Mouse (Mus musculus) forebrain, embryonic 11.5 days (tissue): ENCODE measurements at regions not wholly inside any gene's neighbourhood (a gene's known extent, or its start where the extent isn't known, plus 50 kb on each side); places are given as distances from the start of the nearest gene placed in this dataset.

Source experiments
- ATAC-seq: fragments of 200-750 bp; cut with Nextera tagmentation; replicated peaks from 2 replicates; pipeline ENCODE4 v1.8.0; 2017; ENCODE audit warnings: moderate TSS enrichment; ENCODE audit not compliant: low FRiP score
- DNase-seq: peaks from one replicate; pipeline ENCODE4 v3.0.0-alpha.2; 2017; ENCODE audit warnings: low spot score
- H3K27ac ChIP-seq: fragments of 300-500 bp; sonication (generic); 2 replicates; pipeline ENCODE4 v1.5.1; 2014; ENCODE audit warnings: low read depth, low read length
- H3K27me3 ChIP-seq: fragments of 300-500 bp; sonication (generic); 2 replicates; pipeline ENCODE4 v1.6.1; 2014; ENCODE audit warnings: mild to moderate bottlenecking, low read length, mixed read lengths; ENCODE audit not compliant: control insufficient read depth, insufficient read depth
- H3K36me3 ChIP-seq: fragments of 300-500 bp; sonication (generic); 2 replicates; pipeline ENCODE4 v1.6.1; 2014; ENCODE audit warnings: mild to moderate bottlenecking, low read length, moderate library complexity, mixed read lengths; ENCODE audit not compliant: control insufficient read depth, insufficient read depth
- H3K4me1 ChIP-seq: fragments of 300-500 bp; sonication (generic); replicated peaks from 2 replicates; pipeline ENCODE4 v1.6.1; 2014; ENCODE audit warnings: low read length, mixed read lengths; ENCODE audit not compliant: control insufficient read depth, insufficient read depth
- H3K4me2 ChIP-seq: fragments of 300-500 bp; sonication (generic); 2 replicates; pipeline ENCODE4 v1.6.1; 2014; ENCODE audit warnings: low read depth, mild to moderate bottlenecking, low read length, moderate library complexity, mixed read lengths; ENCODE audit not compliant: severe bottlenecking
- H3K4me3 ChIP-seq: fragments of 300-500 bp; sonication (generic); 2 replicates; pipeline ENCODE4 v1.5.1; 2014; ENCODE audit warnings: low read depth, low read length
- H3K9ac ChIP-seq: fragments of 300-500 bp; sonication (generic); 2 replicates; pipeline ENCODE4 v1.6.1; 2014; ENCODE audit warnings: low read length
- H3K9me3 ChIP-seq: fragments of 300-500 bp; sonication (generic); 2 replicates; pipeline ENCODE4 v1.6.1; 2016; ENCODE audit warnings: low read length, mixed read lengths; ENCODE audit not compliant: control insufficient read depth
- WGBS: fragments of 180-500 bp; shearing (Covaris S2); extraction: QIAGEN DNeasy Blood & Tissue Kit; methylation state at CpG from one replicate; pipeline ENCODE4 v1.1.7; 2014; 5-methylcytosine and 5-hydroxymethylcytosine counted together

GRCm38 (mm10) chr14:106924026-106924425 lies 818.0 kb downstream of the Trim52 start:
- no peaks in the 10 kb centered on the region for H3K9me3 ChIP-seq
- 79% methylated on average over 1 of the region's 1 CpGs for WGBS
- H3K36me3 ChIP-seq: no peaks in the 10 kb centered on the region
- no peak overlapping the region for H3K27ac ChIP-seq
- ATAC-seq: no peak
- DNase-seq: no peak
- no peaks in the 10 kb centered on the region for H3K27me3 ChIP-seq
- H3K9ac ChIP-seq: no peak overlapping the region
- H3K4me3 ChIP-seq: no peak overlapping the region
- H3K4me1 ChIP-seq: no peaks in the 10 kb centered on the region
- no peak overlapping the region for H3K4me2 ChIP-seq

GRCm38 (mm10) chr14:106924443-106924842 lies 818.4 kb downstream of the Trim52 start:
- H3K27me3 ChIP-seq: no peaks in the 10 kb centered on the region
- no peaks in the 10 kb centered on the region for H3K36me3 ChIP-seq
- H3K27ac ChIP-seq: no peak overlapping the region
- WGBS: 87% methylated on average over 3 of the region's 3 CpGs
- H3K4me3 ChIP-seq: no peak overlapping the region
- ATAC-seq (no peak), DNase-seq (no peak)
- H3K9ac ChIP-seq: no peak overlapping the region
- no peak overlapping the region for H3K4me2 ChIP-seq
- no peaks in the 10 kb centered on the region for H3K4me1 ChIP-seq
- no peaks in the 10 kb centered on the region for H3K9me3 ChIP-seq

- 82% methylated on average over 1 of the region's 1 CpGs for WGBS
- no peak overlapping the region for H3K4me2 ChIP-seq
- ATAC-seq (no peak), DNase-seq (no peak)
- no peak overlapping the region for H3K9ac ChIP-seq
- no peaks in the 10 kb centered on the region for H3K4me1 ChIP-seq
- no peak overlapping the region for H3K4me3 ChIP-seq
- no peak overlapping the region for H3K27ac ChIP-seq
- no peaks in the 10 kb centered on the region for H3K27me3 ChIP-seq
- no peaks in the 10 kb centered on the region for H3K36me3 ChIP-seq
- H3K9me3 ChIP-seq: no peaks in the 10 kb centered on the region
Observed at GRCm38 (mm10) chr14:106945261-106945660, 839.3 kb downstream of the Trim52 start.

- H3K4me1 ChIP-seq: no peaks in the 10 kb centered on the region; the same call in 1 of the 2 replicates
- 83% methylated on average over 1 of the region's 1 CpGs for WGBS
- no peak overlapping the region for H3K4me2 ChIP-seq
- no peaks in the 10 kb centered on the region for H3K27me3 ChIP-seq
- ATAC-seq (no peak), DNase-seq (no peak)
- no peak overlapping the region for H3K9ac ChIP-seq
- H3K27ac ChIP-seq: no peak overlapping the region
- no peaks in the 10 kb centered on the region for H3K9me3 ChIP-seq
- H3K36me3 ChIP-seq: no peaks in the 10 kb centered on the region
- no peak overlapping the region for H3K4me3 ChIP-seq
Observed at GRCm38 (mm10) chr14:106977958-106978357, 872.0 kb downstream of the Trim52 start.

GRCm38 (mm10) chr14:106980752-106981151 lies 874.8 kb downstream of the Trim52 start:
- Histone ChIP-seq H3K4me2 (no peak overlapping the region), H3K27me3 (no peaks in the 10 kb centered on the region), H3K9ac (no peak overlapping the region), H3K4me3 (no peak overlapping the region), H3K36me3 (no peaks in the 10 kb centered on the region), H3K27ac (no peak overlapping the region), H3K4me1 (no peaks in the 10 kb centered on the region; the same call in 1 of the 2 replicates), H3K9me3 (no peaks in the 10 kb centered on the region)
- WGBS: 2% methylated on average over 4 of the region's 4 CpGs
- ATAC-seq: peak; percentile 77
- DNase-seq: peak; percentile 57

- Histone ChIP-seq H3K4me3 (no peak overlapping the region), H3K9me3 (no peaks in the 10 kb centered on the region), H3K36me3 (no peaks in the 10 kb centered on the region), H3K9ac (no peak overlapping the region), H3K27me3 (no peaks in the 10 kb centered on the region), H3K4me2 (no peak overlapping the region), H3K4me1 (no peaks in the 10 kb centered on the region), H3K27ac (no peak overlapping the region)
- 89% methylated on average over 4 of the region's 4 CpGs for WGBS
- DNase-seq (no peak), ATAC-seq (no peak)
Observed at GRCm38 (mm10) chr14:106997565-106998279, 891.7 kb downstream of the Trim52 start.

- no peaks in the 10 kb centered on the region for H3K36me3 ChIP-seq
- no peaks in the 10 kb centered on the region for H3K27me3 ChIP-seq
- DNase-seq: no peak
- no peak for ATAC-seq
- no peak overlapping the region for H3K9ac ChIP-seq
- no peaks in the 10 kb centered on the region for H3K4me1 ChIP-seq
- no peak overlapping the region for H3K4me2 ChIP-seq
- H3K4me3 ChIP-seq: no peak overlapping the region
- no peaks in the 10 kb centered on the region for H3K9me3 ChIP-seq
- H3K27ac ChIP-seq: no peak overlapping the region
- WGBS: 82% methylated on average over 1 of the region's 1 CpGs
Observed at GRCm38 (mm10) chr14:107004981-107005380, 899.0 kb downstream of the Trim52 start.

- ATAC-seq: no peak
- no peaks in the 10 kb centered on the region for H3K9me3 ChIP-seq
Observed at GRCm38 (mm10) chr14:107009617-107010016, 903.6 kb downstream of the Trim52 start.

GRCm38 (mm10) chr14:107033807-107034206 lies 927.8 kb downstream of the Trim52 start:
- Histone ChIP-seq H3K4me2 (no peak overlapping the region), H3K4me3 (no peak overlapping the region), H3K27me3 (no peaks in the 10 kb centered on the region), H3K9ac (no peak overlapping the region), H3K9me3 (no peaks in the 10 kb centered on the region), H3K36me3 (no peaks in the 10 kb centered on the region), H3K27ac (no peak overlapping the region), H3K4me1 (no peaks in the 10 kb centered on the region)
- ATAC-seq (no peak), DNase-seq (no peak)
- 91% methylated on average over 2 of the region's 2 CpGs for WGBS

More at GRCm38 (mm10) chr14:107009617-107010016, 903.6 kb downstream of the Trim52 start:
- no peak overlapping the region for H3K4me2 ChIP-seq
- DNase-seq: no peak
- no peaks in the 10 kb centered on the region for H3K27me3 ChIP-seq
- WGBS: 79% methylated on average over 2 of the region's 2 CpGs
- H3K4me3 ChIP-seq: no peak overlapping the region
- no peak overlapping the region for H3K9ac ChIP-seq
- H3K4me1 ChIP-seq: no peaks in the 10 kb centered on the region
- no peaks in the 10 kb centered on the region for H3K36me3 ChIP-seq
- no peak overlapping the region for H3K27ac ChIP-seq
